Mouse (Mus musculus): ENCODE data around the gene Leng9.

Leng9 gene

DNA sequence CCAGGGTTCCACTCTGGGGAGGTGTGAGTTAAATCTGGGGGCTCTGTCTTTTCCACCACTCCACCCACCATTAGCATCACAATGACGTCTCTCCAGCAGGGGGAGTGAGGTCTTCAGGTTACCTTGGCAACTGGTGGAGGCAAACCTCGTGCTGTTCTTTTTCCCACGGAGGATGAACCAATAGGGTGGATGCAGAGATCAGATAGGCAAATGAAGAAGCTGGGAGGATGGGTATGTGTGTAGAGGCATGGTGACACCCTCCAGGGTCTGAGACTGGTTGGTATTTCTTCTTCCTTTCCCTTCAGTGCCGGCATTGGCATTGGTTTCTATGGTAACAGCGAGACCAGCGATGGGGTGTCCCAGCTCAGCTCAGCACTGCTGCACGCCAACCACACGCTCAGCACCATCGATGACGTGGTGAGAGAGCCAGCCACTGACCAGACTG is 25.8 kb downstream of the Leng9 start:
- no peak for DNase-seq (ENCODE audit: low spot score in 2 of 2)

DNA sequence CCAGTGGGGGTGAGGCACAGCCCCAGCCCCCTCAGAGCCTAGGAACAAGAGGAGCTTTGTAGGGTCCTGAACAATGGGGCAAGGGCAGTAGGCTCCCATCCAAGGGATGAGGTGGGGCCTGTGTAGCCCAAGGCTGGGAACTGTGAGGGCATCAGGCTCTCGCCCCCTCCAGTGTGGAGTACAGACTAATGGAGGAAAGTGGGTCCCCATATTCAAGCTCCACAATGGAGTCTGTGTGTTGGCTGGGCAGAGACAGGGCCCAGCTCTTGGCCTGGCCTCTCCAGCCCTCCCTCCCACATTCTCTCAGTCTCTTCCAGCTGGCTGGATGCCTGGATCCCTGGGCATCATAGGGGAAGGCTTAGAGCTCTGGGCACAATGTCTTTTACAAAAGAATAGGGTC is 26.4 kb downstream of the Leng9 start:
- DNase-seq (ENCODE audit: low spot score in 2 of 2): no peak

DNA sequence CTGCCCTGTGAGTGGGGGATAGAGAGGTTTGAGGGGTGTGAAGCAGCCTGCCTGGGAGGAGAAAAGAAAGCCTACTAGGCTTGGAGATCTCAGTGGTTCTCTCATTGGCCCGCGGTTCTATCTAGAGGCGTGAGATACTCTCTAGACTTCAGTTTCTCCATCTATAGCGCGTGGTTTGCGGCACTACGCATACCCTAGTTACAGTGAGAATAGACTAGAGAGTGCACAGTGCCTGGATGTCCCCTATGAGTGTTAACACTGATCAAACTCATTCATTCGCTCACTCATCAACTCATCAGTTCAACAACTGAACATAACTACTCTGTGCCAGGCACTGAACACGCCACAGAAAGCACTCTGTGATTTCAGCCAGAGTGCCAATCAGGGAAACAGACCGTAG is 27.4 kb downstream of the Leng9 start:
- DNase-seq (ENCODE audit: low spot score in 2 of 2): no peak

GRCm38 (mm10) chr7:4122076-4122768 is 28.0 kb downstream of the Leng9 start:
- DNase-seq (ENCODE audit: low spot score in 2 of 2): no peak

- DNase-seq (ENCODE audit: low spot score in 2 of 2): no peak
Measured at GRCm38 (mm10) chr7:4119976-4120921, 29.9 kb downstream of the Leng9 start.

DNA sequence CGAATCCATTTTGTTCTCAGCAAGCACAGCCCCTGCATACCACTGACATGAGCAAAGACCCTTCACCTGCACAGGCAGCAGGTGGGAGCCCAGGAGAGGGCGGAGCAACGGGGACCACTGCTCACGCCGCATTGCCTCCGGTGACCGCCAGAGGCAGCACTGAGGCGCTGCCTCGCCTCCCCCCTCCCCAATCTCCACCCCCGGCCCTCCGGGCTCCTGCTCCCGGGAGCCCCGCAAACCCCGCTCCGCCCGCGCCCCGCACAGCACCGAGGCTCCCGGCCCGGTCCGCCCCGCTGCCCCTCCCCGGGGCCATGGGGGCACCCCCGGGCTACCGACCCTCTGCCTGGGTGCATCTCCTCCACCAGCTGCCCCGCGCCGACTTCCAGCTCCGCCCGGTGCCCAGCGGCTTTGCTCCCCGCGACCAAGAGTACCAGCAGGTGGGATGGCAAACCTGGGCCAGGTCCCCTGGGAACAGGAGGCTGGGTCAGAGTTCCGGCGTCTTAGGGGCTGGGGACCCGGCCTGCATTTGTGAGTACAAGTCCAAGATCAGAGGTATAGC is 30.8 kb downstream of the Leng9 start, which contains the start of gene Ttyh1:
TSS of gene Ttyh1 (plus strand) at position 65 of the 559 bp plus-strand sequence.
- no peak for DNase-seq (ENCODE audit: low spot score in 2 of 2)

GRCm38 (mm10) chr7:4117050-4117814 is 32.9 kb downstream of the Leng9 start:
- no peak for DNase-seq (ENCODE audit: low spot score in 2 of 2)

- DNase-seq (ENCODE audit: low spot score in 2 of 2): no peak
Measured at GRCm38 (mm10) chr7:4111766-4112165, 38.4 kb downstream of the Leng9 start.

GRCm38 (mm10) chr7:4103411-4103810 is 46.8 kb downstream of the Leng9 start:
- no peak for DNase-seq (ENCODE audit: low spot score in 2 of 2)

DNA sequence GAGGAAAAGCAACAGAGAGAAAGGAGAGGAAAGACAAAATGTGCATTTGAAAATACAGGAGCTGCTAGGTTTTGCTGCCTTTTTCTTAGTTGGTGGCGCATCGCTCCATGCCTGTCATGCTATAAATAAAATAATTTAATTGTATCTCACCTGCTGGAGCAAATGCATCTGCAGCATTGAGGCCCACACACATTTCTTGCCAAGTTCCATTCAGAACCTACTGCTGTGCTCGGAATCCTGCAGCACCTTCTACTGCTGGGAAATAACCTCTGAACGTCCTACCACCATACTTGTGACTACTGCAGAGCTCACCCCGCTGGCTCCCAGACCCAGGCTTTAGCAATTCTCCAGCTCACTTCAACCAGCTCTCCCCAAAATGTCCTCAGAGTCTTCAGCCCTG is 49.0 kb downstream of the Leng9 start:
- no peak for DNase-seq (ENCODE audit: low spot score in 2 of 2)

GRCm38 (mm10) chr7:4098832-4099231 is 51.3 kb downstream of the Leng9 start:
- no peak for DNase-seq (ENCODE audit: low spot score in 2 of 2)

DNA sequence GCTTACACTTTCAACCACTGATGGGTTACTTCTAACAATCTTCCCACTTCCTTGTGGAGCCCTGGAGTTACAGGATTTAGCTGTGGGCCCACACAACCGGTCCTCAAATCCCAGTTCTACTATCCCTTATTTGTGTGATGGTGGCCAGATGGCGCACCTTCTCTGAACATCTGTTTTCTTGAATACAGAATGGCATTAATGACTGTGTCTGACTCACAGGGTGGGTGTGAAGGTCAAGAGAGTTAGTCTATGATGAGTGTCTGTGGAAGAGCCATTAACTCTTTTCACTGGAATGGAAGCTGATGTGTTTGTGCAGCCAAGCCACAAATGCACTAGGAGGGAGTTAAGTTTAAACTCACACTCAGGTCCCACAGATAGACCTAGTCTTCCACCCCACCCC is 51.9 kb downstream of the Leng9 start:
- no peak for DNase-seq (ENCODE audit: low spot score in 2 of 2)
